Mouse (Mus musculus) mature B cell (primary cell): ENCODE results near the gene Lmcd1.

Experiments used
- in situ Hi-C: fragments of 300-500 bp; cut with MboI; formaldehyde crosslinking; loops from 2 replicates; pipeline ENCODE4 v1.14.3; 2019

Gene Lmcd1

GRCm38 (mm10) chr6:112287671-112288070 lies 14.1 kb downstream of the Lmcd1 start:
- in situ Hi-C loops, result no loop called here

GRCm38 (mm10) chr6:112288271-112288670 lies 14.7 kb downstream of the Lmcd1 start:
- in situ Hi-C loops, result no loop called here

GRCm38 (mm10) chr6:112291146-112291545 lies 17.6 kb downstream of the Lmcd1 start:
- in situ Hi-C loops, result no loop called here

GRCm38 (mm10) chr6:112293320-112293719 lies 19.8 kb downstream of the Lmcd1 start:
- in situ Hi-C loops, result no loop called here

GRCm38 (mm10) chr6:112295269-112295668 lies 21.7 kb downstream of the Lmcd1 start:
- in situ Hi-C loops, result no loop called here

GRCm38 (mm10) chr6:112300146-112300545 lies 26.6 kb downstream of the Lmcd1 start:
- in situ Hi-C loops, result no loop called here

- in situ Hi-C loops, result no loop called here
Measured at GRCm38 (mm10) chr6:112300633-112301032, 27.1 kb downstream of the Lmcd1 start.

GRCm38 (mm10) chr6:112302248-112302647 lies 28.7 kb downstream of the Lmcd1 start:
- in situ Hi-C loops, result no loop called here

- in situ Hi-C loops, result no loop called here
Measured at GRCm38 (mm10) chr6:112302814-112303383, 29.3 kb downstream of the Lmcd1 start.

- in situ Hi-C loops, result no loop called here
Measured at GRCm38 (mm10) chr6:112304751-112305150, 31.2 kb downstream of the Lmcd1 start.

GRCm38 (mm10) chr6:112309330-112309938 lies 35.9 kb downstream of the Lmcd1 start:
- in situ Hi-C loops, result no loop called here

GRCm38 (mm10) chr6:112311385-112311784 lies 37.8 kb downstream of the Lmcd1 start:
- in situ Hi-C loops, result no loop called here

- in situ Hi-C loops, result no loop called here
Measured at GRCm38 (mm10) chr6:112319449-112319848, 45.9 kb downstream of the Lmcd1 start.

- in situ Hi-C loops, result no loop called here
Measured at GRCm38 (mm10) chr6:112320679-112321078, 47.1 kb downstream of the Lmcd1 start.

- in situ Hi-C loops, result no loop called here
Measured at GRCm38 (mm10) chr6:112322916-112323315, 49.4 kb downstream of the Lmcd1 start.

GRCm38 (mm10) chr6:112325213-112325612 lies 51.7 kb downstream of the Lmcd1 start:
- in situ Hi-C loops, result no loop called here

- in situ Hi-C loops, result no loop called here
Measured at GRCm38 (mm10) chr6:112327793-112328192, 54.2 kb downstream of the Lmcd1 start.

- in situ Hi-C loops, result no loop called here
Measured at GRCm38 (mm10) chr6:112330520-112331222, 57.1 kb downstream of the Lmcd1 start.

- in situ Hi-C loops, result no loop called here
Measured at GRCm38 (mm10) chr6:112331223-112331598, 57.7 kb downstream of the Lmcd1 start.

GRCm38 (mm10) chr6:112333930-112334329 lies 60.4 kb downstream of the Lmcd1 start:
- in situ Hi-C loops, result no loop called here

- in situ Hi-C loops, result no loop called here
Measured at GRCm38 (mm10) chr6:112337667-112338066, 64.1 kb downstream of the Lmcd1 start.

- in situ Hi-C loops, result no loop called here
Measured at GRCm38 (mm10) chr6:112339016-112339415, 65.5 kb downstream of the Lmcd1 start.

GRCm38 (mm10) chr6:112350452-112350851 lies 76.9 kb downstream of the Lmcd1 start:
- in situ Hi-C loops, result loop anchor here (25.0 kb wide), 1 partner anchor 138 kb away; no protein-coding TSS in a partner anchor
